Mouse (Mus musculus) midbrain, embryonic 11.5 days (tissue): Measurements from ENCODE around the gene Plekhg1. TPM values are rescaled to one million over a fixed set of nuclear protein-coding genes. Genes with fewer than 3 reads are reported as not detected.

Experiments used
- ATAC-seq: fragments of 200-750 bp; cut with Nextera tagmentation; 2 replicates; pipeline ENCODE4 v1.8.0; 2017; ENCODE audit warnings: moderate TSS enrichment, moderate library complexity; ENCODE audit not compliant: low FRiP score
- DNase-seq: peaks from one replicate; pipeline ENCODE4 v3.0.0; 2015; ENCODE audit warnings: low spot score; ENCODE audit errors: missing footprints
- H3K27ac ChIP-seq: fragments of 300-500 bp; sonication (generic); 2 replicates; pipeline ENCODE4 v1.5.1; 2014; ENCODE audit warnings: low read depth, low read length
- H3K27me3 ChIP-seq: fragments of 300-500 bp; sonication (generic); 2 replicates; pipeline ENCODE4 v1.6.1; 2014; ENCODE audit warnings: mild to moderate bottlenecking, low read length, moderate library complexity, mixed read lengths; ENCODE audit not compliant: control insufficient read depth, insufficient read depth
- H3K36me3 ChIP-seq: fragments of 300-500 bp; sonication (generic); 2 replicates; pipeline ENCODE4 v1.6.1; 2014; ENCODE audit warnings: mild to moderate bottlenecking, low read length, moderate library complexity, mixed read lengths; ENCODE audit not compliant: control insufficient read depth, insufficient read depth
- H3K4me1 ChIP-seq: fragments of 300-500 bp; sonication (generic); 2 replicates; pipeline ENCODE4 v1.6.1; 2014; ENCODE audit warnings: low read length; ENCODE audit not compliant: control insufficient read depth, insufficient read depth
- H3K4me2 ChIP-seq: fragments of 300-500 bp; sonication (generic); 2 replicates; pipeline ENCODE4 v1.6.1; 2014; ENCODE audit warnings: mild to moderate bottlenecking, moderate library complexity
- H3K4me3 ChIP-seq: fragments of 300-500 bp; sonication (generic); 2 replicates; pipeline ENCODE4 v1.5.1; 2014; ENCODE audit warnings: low read depth, low read length
- H3K9ac ChIP-seq: fragments of 300-500 bp; sonication (generic); 2 replicates; pipeline ENCODE4 v1.6.1; 2014; ENCODE audit warnings: low read length
- H3K9me3 ChIP-seq: fragments of 300-500 bp; sonication (generic); 2 replicates; pipeline ENCODE4 v1.6.1; 2016; ENCODE audit warnings: low read length; ENCODE audit not compliant: control insufficient read depth
- WGBS: fragments of 180-500 bp; shearing (Covaris S2); extraction: QIAGEN DNeasy Blood & Tissue Kit; methylation state at CpG from one replicate; pipeline ENCODE4 v1.1.7; 2014; 5-methylcytosine and 5-hydroxymethylcytosine counted together
- polyA plus RNA-seq: library from polyadenylated mRNA; unstranded; fragments of >200 nt; fragmentation: Nextera tagmentation; extraction: Ambion mirVana; gene quantifications from 2 replicates; pipeline ENCODE4 v1.2.1, GENCODE M21; 2014

Plekhg1 gene
- polyA plus RNA-seq, 1 experiment from 2014 or later = 16.8 TPM

- DNase-seq = no peak
- Histone ChIP-seq H3K4me1 (no peaks in the 10 kb centered on the region), H3K4me3 (no peak overlapping the region), H3K27me3 (no peaks in the 10 kb centered on the region), H3K27ac (no peak overlapping the region), H3K9me3 (no peaks in the 10 kb centered on the region), H3K36me3 (no peaks in the 10 kb centered on the region), H3K9ac (no peak overlapping the region), H3K4me2 (no peak overlapping the region)
- 92% methylated on average over 3 of the region's 3 CpGs for WGBS
- ATAC-seq = no peak
Observed at GRCm38 (mm10) chr10:3807980-3808379, 67.8 kb downstream of the Plekhg1 start.

- WGBS = 76% methylated on average over 10 of the region's 10 CpGs
Observed at GRCm38 (mm10) chr10:3810476-3811273, 70.5 kb downstream of the Plekhg1 start.

GRCm38 (mm10) chr10:3818940-3819701, 79.0 kb downstream of the Plekhg1 start:
- peak; percentile 84 for ATAC-seq

More at GRCm38 (mm10) chr10:3810476-3811273, 70.5 kb downstream of the Plekhg1 start:
- ATAC-seq (no peak), DNase-seq (no peak)
- no peaks in the 10 kb centered on the region for H3K27me3 ChIP-seq
- no peak overlapping the region for H3K4me2 ChIP-seq
- H3K4me3 ChIP-seq = no peak overlapping the region
- no peak overlapping the region for H3K27ac ChIP-seq
- H3K9me3 ChIP-seq = no peaks in the 10 kb centered on the region
- no peaks in the 10 kb centered on the region for H3K4me1 ChIP-seq
- H3K9ac ChIP-seq = no peak overlapping the region
- no peaks in the 10 kb centered on the region for H3K36me3 ChIP-seq

GRCm38 (mm10) chr10:3823826-3824225, 83.7 kb downstream of the Plekhg1 start:
- no peak overlapping the region for H3K4me3 ChIP-seq
- H3K4me1 ChIP-seq = 0 out of 2 replicates have a peak, but pooled peaks cover 4% of the 10 kb centered on the region
- H3K27me3 ChIP-seq = no peaks in the 10 kb centered on the region
- no peak overlapping the region for H3K4me2 ChIP-seq
- H3K9ac ChIP-seq = no peak overlapping the region
- WGBS = 61% methylated on average over 6 of the region's 6 CpGs
- no peak overlapping the region for H3K27ac ChIP-seq
- ATAC-seq (no peak), DNase-seq (no peak)
- H3K9me3 ChIP-seq = no peaks in the 10 kb centered on the region
- no peaks in the 10 kb centered on the region for H3K36me3 ChIP-seq

More at GRCm38 (mm10) chr10:3818940-3819701, 79.0 kb downstream of the Plekhg1 start:
- Histone ChIP-seq H3K4me3 (no peak overlapping the region), H3K4me1 (no peaks in the 10 kb centered on the region), H3K9ac (no peak overlapping the region), H3K27me3 (no peaks in the 10 kb centered on the region), H3K4me2 (no peak overlapping the region), H3K9me3 (no peaks in the 10 kb centered on the region), H3K36me3 (no peaks in the 10 kb centered on the region), H3K27ac (no peak overlapping the region)
- no peak for DNase-seq
- 44% methylated on average over 5 of the region's 5 CpGs for WGBS

GRCm38 (mm10) chr10:3826043-3826442, 85.9 kb downstream of the Plekhg1 start:
- no peak overlapping the region for H3K27ac ChIP-seq
- WGBS = 86% methylated on average over 6 of the region's 6 CpGs

GRCm38 (mm10) chr10:3827368-3827767, 87.2 kb downstream of the Plekhg1 start:
- Histone ChIP-seq H3K9me3 (no peaks in the 10 kb centered on the region), H3K9ac (no peak overlapping the region), H3K4me1 (0 out of 2 replicates have a peak, but pooled peaks cover 4% of the 10 kb centered on the region), H3K36me3 (no peaks in the 10 kb centered on the region), H3K27ac (no peak overlapping the region), H3K27me3 (no peaks in the 10 kb centered on the region), H3K4me3 (no peak overlapping the region), H3K4me2 (no peak overlapping the region)
- ATAC-seq (no peak; the same call in 1 of the 2 replicates), DNase-seq (no peak)
- WGBS = 29% methylated on average over 1 of the region's 1 CpGs

More at GRCm38 (mm10) chr10:3826043-3826442, 85.9 kb downstream of the Plekhg1 start:
- Histone ChIP-seq H3K9me3 (no peaks in the 10 kb centered on the region), H3K4me3 (no peak overlapping the region), H3K9ac (no peak overlapping the region), H3K4me2 (no peak overlapping the region), H3K36me3 (no peaks in the 10 kb centered on the region), H3K4me1 (0 out of 2 replicates have a peak, but pooled peaks cover 4% of the 10 kb centered on the region), H3K27me3 (no peaks in the 10 kb centered on the region)
- DNase-seq (no peak), ATAC-seq (no peak)

- Histone ChIP-seq H3K4me3 (no peak overlapping the region), H3K9me3 (no peaks in the 10 kb centered on the region), H3K4me2 (no peak overlapping the region), H3K27me3 (no peaks in the 10 kb centered on the region), H3K36me3 (no peaks in the 10 kb centered on the region), H3K4me1 (0 out of 2 replicates have a peak, but pooled peaks cover 4% of the 10 kb centered on the region), H3K9ac (no peak overlapping the region), H3K27ac (no peak overlapping the region)
- no peak for DNase-seq
- 58% methylated on average over 5 of the region's 5 CpGs for WGBS
- ATAC-seq = no peak
Observed at GRCm38 (mm10) chr10:3829472-3829871, 89.3 kb downstream of the Plekhg1 start.

- H3K9ac ChIP-seq = no peak overlapping the region
- no peak overlapping the region for H3K4me2 ChIP-seq
- H3K36me3 ChIP-seq = no peaks in the 10 kb centered on the region
- 0 out of 2 replicates have a peak, but pooled peaks cover 4% of the 10 kb centered on the region for H3K4me1 ChIP-seq
- H3K4me3 ChIP-seq = no peak overlapping the region
- WGBS = 89% methylated on average over 1 of the region's 1 CpGs
- H3K27me3 ChIP-seq = no peaks in the 10 kb centered on the region
- no peaks in the 10 kb centered on the region for H3K9me3 ChIP-seq
- no peak for DNase-seq
- no peak overlapping the region for H3K27ac ChIP-seq
- no peak for ATAC-seq
Observed at GRCm38 (mm10) chr10:3830618-3831017, 90.5 kb downstream of the Plekhg1 start.
